Mouse (Mus musculus) thymus, postnatal 36 days (tissue): Measurements from ENCODE around the gene Cpa1.

Source experiments
- DNase-seq, 2 experiments: peaks; one replicate each; pipeline ENCODE4 v3.0.0; 2022; ENCODE audit warnings: mixed read lengths in 2 of 2

Cpa1 gene

GRCm38 (mm10) chr6:30621986-30622389 is 17.0 kb upstream of the Cpa1 start:
- no peak for DNase-seq

DNA sequence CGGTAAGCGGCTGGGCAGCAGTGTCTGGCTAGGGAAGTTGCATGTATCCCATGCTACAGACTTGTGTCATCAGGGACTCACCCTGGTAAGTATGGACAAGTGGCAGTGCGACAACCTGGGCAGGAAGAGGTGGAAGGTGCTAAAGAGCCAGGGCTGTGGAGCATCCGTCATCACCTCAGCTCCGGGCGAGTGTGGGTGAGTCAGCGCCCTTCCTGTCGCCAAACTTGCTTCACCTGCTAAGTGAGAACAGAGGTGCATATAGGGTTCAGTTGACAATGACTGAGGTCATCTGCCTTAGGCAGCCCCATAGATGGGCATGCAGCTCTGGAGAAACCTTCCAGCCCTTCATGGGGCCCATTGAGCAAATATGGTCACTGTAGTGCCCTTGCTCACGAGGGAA is 14.3 kb upstream of the Cpa1 start:
- no peak for DNase-seq

DNA sequence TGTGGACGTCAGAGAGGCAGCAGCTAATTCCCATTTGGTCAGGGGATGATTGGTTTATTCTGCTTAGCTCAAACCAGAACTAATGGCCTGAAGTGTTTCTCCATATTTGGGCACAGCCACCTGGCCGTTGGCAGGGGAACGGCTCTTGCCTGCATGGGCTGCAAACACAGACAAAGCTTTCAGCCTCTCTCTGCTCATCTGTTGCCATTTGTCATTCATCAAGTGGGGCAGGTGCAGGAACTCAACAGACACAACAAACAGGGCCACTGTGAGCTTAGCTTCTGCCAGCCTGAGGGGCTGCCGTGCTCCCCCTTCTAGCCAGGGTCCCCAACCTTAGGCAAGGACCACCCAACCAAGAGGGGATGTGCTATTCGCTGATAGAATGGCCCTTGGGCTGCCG is 10.9 kb upstream of the Cpa1 start:
- no peak for DNase-seq

- no peak for DNase-seq
These were observed 9.0 kb upstream of the Cpa1 start for GRCm38 (mm10) chr6:30629989-30630388.

DNA sequence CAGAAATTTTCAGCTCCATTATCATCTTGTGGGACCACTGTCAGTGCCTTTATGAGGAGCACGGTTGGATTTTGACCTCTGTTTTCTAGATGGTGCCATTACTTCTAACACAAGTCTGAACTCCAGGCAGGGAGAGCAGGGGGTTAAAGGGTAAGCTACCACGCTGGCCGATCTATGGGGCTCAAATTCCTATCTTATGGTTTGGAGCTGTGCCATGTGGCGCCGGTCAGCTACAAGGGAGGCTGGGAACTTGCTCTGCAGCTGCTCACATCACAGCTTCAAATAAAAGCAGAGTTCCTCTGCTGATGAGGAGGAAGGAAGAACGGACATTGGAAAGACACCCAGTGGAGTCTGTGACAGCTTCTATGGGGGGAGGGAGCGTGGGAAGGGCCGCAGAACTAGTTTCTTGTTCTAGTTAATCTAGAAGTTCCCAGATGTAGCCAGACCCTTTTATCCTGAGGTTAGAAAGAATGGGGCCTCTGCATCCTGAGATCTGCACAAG is 3.6 kb upstream of the Cpa1 start:
- no peak for DNase-seq

DNA sequence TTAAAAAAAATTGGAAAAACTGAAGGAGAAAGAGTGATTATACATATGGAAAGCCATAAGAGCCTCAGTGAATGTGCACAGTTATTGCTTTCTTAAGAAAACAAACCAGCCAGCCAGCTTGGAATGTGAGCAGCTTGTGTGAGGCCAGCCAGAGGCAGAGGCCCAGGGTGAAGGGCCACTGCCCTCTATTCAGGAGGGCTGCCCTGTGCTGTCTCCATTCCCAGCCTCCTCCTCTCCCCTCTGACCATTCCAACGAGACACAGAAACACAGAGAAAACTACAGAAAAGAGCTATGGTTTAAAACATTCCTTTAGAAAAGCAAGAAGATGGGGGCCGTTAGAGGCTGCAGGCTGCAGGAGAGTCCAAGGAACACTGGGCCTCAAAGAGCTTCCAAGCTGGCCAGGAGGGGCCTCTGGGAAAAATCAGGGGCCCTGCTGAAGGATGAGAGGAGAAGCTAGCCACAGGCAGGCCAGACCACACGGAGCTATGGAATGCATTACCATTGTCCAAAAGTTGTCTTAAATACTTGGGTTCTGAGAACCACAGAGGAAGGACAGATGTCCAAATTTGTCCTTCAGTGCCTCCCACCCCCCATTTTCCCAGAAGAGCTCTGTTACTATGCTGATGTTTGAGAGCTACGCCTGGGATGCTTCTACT is 2.7 kb upstream of the Cpa1 start:
- no peak for DNase-seq

DNA sequence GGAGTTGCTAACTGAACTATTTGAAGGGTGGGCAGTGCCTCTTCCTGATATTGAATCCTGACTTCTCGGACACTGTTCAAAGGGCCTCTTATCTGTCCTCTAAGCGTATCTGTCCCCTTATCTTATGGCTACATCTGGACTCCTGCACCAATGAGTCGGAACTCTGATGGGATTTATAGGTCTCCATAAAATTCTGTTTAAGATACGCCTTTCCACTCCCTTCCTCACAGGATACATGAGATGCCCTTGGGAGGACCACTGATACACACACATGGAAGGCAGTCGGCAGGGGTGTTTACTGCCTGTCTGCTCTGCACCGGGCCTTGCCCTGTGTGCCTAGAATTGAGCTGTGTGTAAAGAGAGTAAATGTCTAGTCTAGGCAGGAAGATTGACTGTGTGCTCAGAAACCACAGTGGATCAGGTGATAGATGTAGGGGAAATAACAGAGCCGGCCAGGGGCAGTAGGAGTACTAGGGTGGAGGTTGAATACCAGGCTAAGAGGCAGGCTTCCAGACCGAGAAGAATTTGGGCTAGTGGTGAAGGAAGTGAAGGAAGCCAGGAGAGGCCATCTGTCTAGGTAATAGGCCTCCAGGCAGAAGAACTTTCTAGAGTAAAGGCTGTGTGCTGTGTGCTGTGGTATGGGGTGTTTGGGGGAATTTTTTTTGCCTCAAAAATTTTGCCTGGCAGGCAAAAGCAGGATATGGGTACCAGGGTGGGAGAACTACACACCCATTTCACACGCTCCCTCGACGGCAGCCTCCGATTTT is 4.9 kb downstream of the Cpa1 start:
- no peak for DNase-seq

GRCm38 (mm10) chr6:30644462-30644861 is 5.4 kb downstream of the Cpa1 start:
- DNase-seq = no peak

- DNase-seq = no peak
These were observed 6.4 kb downstream of the Cpa1 start for GRCm38 (mm10) chr6:30645379-30645778.

DNA sequence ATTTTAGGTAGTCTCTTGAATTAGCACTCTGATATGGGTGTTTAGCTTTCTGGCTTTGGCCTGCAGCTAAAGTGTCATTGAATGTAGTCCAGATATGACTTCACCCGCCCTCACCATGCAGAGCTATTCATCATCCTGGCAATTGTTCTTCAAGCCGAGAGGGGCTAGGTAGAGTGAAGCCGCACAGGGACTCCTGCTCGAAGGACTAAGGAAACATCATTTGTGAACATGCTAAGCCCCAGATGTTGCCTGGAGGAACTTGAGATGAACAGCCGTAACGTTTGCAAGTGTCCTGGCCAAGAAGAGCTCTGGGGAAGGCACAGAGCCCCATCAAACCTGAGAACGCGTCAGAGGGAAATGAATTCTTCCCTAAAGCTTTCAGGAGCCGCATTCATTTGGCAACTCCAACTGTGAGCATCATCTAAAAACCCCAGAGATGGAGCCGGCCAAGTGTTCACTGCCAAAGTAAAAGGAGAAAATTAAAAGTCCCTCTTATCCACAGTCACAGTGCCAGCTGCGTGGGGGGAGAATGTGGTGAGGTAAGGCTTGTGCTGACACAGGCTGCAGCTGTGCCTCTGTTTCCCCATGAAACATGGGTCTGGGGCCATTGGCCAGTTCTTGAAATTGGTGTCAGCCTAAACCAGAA is 10.8 kb downstream of the Cpa1 start:
- no peak for DNase-seq

- no peak for DNase-seq
These were observed 13.6 kb downstream of the Cpa1 start for GRCm38 (mm10) chr6:30652425-30653188.

GRCm38 (mm10) chr6:30653518-30653917 is 14.5 kb downstream of the Cpa1 start:
- no peak for DNase-seq

DNA sequence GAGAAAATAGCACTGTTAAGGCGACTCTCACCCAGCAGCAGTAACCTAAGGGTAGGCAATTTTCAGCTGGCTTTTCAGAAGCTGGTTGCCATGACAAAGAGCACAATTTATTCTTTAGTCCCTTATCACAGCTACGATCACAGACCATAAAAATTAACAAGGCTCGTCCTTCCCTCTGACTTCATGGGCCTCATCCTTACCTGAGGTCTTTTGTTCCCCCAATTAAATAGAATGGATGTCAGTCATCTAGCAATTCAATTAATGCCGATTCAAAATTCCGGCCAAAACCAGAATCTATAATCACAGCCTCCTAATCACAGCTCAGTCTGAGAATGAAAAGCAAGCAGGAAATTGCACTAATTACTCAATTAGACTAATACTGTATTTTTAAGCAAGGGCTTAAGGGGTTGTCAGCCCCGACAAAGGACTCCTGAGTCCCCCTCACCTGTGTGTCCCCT is 15.4 kb downstream of the Cpa1 start:
- no peak for DNase-seq

DNA sequence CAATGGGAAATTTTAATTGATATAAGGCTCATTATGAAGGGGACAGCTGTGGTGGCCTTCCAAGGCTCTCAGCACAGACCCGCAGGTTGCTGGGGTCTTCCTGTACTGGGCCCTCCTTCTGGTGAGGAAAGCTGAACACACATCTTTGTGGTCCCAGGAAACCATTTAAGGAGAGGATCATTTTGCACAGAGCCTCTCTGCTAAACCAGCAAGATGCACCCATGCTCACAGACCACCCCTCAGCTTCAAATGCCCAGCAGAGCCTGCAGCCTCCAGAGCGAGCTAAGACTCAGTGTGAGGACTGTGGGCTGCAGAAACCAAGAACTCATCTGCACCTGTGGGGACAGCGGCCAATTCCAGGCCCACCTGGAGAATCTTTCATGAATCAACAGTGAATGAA is 15.9 kb downstream of the Cpa1 start:
- no peak for DNase-seq

DNA sequence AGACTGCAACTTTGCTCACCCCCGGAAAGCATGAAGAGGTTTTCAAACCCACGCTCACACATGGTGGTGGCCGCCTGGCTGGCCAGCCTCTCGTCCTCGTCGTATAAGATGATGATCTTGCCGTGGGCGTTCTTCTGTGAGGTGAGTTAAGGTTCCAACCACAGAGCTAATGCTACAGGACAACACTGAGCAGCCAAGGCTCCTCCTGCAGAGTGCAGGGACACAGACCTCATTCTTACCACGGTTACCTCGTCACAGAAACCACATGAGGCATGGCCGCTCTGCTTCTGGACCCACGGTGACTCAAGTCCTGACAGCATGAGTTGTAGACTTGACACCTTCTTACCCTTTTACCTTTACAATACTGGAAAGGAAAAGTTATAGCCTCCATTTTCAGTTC is 18.3 kb downstream of the Cpa1 start:
- DNase-seq = no peak

DNA sequence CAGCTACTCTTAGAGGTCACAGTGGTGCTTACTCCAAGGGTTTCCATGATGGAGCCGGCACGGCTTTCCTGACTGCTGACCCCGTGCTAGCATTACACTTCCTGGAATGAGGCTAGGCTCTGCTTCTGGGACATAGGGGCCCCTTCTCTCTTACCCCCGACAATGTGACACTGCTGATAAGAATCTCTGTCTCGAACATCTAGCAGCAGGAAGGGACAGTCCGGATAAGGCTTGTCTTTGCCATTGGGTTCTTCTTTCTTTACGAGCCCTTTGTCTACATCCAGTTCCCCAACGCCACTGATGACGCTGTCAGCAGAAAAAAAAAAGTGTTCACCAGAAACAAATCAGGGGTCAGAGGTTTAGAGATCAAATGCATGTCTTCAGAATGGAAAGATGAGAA is 19.6 kb downstream of the Cpa1 start:
- DNase-seq = no peak

- no peak for DNase-seq
These were observed 25.8 kb downstream of the Cpa1 start for GRCm38 (mm10) chr6:30664776-30665175.

DNA sequence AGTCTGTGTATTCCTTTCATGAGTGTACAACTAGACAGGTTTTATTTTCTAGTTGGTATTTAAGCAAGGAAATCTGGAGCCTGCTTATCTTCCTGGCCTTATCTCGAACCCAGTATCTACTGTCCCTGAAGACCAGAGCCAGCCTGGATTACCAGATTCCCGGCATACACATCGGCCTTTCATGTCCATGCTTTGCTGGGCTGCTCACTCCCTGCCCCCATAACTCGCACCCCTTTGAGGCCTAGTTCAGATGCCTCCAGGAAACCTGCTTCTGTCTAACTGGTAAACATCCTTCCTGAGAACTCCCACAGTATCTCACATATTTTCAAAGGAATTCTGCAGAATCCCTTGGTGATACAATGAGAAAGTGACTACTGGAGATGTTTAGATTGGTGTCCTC is 26.3 kb downstream of the Cpa1 start:
- DNase-seq = no peak

GRCm38 (mm10) chr6:30666043-30666442 is 27.0 kb downstream of the Cpa1 start:
- DNase-seq = no peak

DNA sequence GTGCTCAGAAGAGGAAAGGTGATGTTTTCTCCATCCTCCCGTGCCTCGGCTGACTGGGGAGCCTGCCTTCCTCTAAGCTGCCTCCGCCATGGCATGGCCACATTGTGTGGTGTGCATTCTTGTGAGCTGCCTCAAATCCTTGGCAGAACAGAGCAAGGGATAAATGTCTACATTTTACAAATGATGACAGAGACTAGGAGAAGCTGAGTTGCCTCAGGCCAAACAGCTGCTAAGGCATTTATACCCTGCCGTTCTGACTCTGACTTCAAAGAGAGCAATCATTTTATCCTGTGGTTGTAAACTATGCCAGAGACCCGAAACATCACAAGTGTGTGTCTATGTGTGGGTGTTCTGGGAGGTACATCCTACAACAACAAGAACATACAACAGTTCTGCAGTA is 28.6 kb downstream of the Cpa1 start:
- no peak for DNase-seq

GRCm38 (mm10) chr6:30671696-30672095 is 32.7 kb downstream of the Cpa1 start:
- DNase-seq = peak in 1 of 2 experiments; percentile 16

- no peak for DNase-seq
These were observed 34.9 kb downstream of the Cpa1 start for GRCm38 (mm10) chr6:30673764-30674561.
